Mouse (Mus musculus): Measurements from ENCODE around the gene Cacna1i. TPM values are rescaled to one million over a fixed set of nuclear protein-coding genes. Genes with fewer than 3 reads are reported as not detected.

Cacna1i gene
- 0.02 TPM in 1 of 2 replicates, not detected in the other for total RNA-seq (2015)
- not detected in 2 replicates for total RNA-seq (2017)

- no peak for ATAC-seq (ENCODE audit: poor library complexity, severe bottlenecking)
Measured at GRCm38 (mm10) chr15:80286851-80287415, at the start of gene Cacna1i. TSS of gene Cacna1i (plus strand) at chr15:80287238.

DNA sequence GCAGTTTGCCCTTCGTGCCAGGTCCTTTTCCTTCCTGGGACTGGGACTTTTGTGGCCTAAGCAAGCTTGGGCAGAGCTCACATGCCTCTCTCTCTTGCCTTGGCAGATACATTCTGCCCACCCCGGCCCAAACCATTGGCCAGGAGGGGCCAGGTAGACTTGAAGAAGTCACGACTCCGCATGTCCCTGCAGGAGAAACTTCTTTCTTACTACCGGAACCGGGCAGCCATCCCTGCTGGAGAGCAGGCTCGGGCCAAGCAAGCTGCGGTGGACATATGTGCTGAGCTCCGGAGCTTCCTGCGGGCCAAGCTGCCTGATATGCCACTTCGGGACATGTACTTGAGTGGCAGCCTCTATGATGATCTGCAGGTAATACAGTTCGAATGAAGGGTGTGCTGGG, 38.9 kb upstream of the Cacna1i start:
- no peak for ATAC-seq (ENCODE audit: poor library complexity, severe bottlenecking)

GRCm38 (mm10) chr15:80248596-80248995, 38.4 kb upstream of the Cacna1i start:
- no peak for ATAC-seq (ENCODE audit: poor library complexity, severe bottlenecking)

- ATAC-seq (ENCODE audit: poor library complexity, severe bottlenecking): no peak
Measured at GRCm38 (mm10) chr15:80249672-80250071, 37.4 kb upstream of the Cacna1i start.

- no peak for ATAC-seq (ENCODE audit: poor library complexity, severe bottlenecking)
Measured at GRCm38 (mm10) chr15:80250586-80250985, 36.5 kb upstream of the Cacna1i start.

- ATAC-seq (ENCODE audit: poor library complexity, severe bottlenecking): no peak
Measured at GRCm38 (mm10) chr15:80253530-80253929, 33.5 kb upstream of the Cacna1i start.

DNA sequence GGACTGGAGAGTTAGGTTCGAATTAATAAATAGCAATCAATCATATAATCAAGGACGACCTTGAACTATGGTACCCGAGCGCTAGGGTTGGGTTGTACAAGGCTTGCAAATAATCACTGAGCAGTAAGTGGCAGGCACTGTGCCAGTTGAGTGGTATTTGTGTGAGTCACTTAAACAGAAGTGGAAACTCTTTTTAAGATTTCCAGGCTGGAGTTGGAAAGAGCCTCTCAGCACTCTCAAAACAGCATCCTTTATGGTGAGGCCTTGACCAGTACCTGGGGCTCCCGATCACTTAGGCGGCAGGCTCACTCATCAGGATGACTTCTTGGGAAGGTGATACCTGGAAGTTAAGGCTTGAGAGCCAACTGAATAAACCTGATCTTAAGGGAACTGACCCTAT, 32.8 kb upstream of the Cacna1i start:
- ATAC-seq (ENCODE audit: poor library complexity, severe bottlenecking): no peak

DNA sequence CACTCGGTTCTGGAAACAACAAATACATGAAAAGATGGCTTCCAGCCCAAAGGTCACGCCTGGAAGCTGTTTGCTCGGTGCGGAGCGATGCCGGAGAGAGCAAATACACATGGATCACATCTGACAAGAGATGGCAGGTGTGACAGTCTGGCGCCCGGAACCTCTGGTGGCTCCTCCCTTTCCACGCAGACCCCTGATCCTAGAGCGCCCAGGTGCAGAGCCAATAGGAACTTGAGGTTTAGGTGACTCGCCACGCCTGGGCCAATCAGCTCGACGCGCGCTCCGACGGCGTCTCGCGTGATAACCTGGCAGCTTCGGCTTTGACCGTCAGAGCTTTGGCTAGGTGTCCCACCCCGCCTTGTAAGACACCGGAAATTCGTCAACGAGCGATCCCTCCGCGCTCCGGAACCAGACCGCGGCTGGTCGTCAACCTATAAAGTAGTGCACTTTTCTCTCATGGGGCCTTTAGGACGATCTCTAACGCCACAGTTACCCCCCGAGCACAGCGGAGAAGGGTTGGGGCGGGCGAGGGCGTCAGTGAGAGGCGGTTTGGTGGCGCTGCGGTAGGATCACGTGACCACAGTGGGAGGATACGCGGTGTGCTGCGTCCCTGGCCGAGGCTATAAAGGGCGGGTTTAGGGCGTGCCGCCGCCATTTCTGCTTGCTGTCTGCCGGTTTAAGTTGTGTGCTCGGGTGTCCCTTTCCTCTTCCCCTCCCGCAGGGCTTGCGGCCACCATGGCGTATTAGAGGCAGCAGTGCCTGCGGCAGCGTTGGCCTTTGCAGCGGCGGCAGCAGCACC, 32.0 kb upstream of the Cacna1i start, which contains the start of gene Atf4:
TSS of gene Atf4 (plus strand) at position 338 of the 799 bp plus-strand sequence.
- ATAC-seq (ENCODE audit: poor library complexity, severe bottlenecking): peak; percentile 80

GRCm38 (mm10) chr15:80255646-80256121, 31.4 kb upstream of the Cacna1i start:
- ATAC-seq (ENCODE audit: poor library complexity, severe bottlenecking): peak; percentile 60

DNA sequence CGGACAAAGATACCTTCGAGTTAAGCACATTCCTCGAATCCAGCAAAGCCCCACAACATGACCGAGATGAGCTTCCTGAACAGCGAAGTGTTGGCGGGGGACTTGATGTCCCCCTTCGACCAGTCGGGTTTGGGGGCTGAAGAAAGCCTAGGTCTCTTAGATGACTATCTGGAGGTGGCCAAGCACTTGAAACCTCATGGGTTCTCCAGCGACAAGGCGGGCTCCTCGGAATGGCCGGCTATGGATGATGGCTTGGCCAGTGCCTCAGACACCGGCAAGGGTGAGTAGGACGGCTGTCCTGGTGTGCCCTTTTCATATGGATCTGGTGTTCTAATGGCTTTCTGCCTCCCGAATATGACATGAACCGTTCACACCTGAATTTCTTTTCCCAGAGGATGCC, 30.8 kb upstream of the Cacna1i start:
- ATAC-seq (ENCODE audit: poor library complexity, severe bottlenecking): no peak

DNA sequence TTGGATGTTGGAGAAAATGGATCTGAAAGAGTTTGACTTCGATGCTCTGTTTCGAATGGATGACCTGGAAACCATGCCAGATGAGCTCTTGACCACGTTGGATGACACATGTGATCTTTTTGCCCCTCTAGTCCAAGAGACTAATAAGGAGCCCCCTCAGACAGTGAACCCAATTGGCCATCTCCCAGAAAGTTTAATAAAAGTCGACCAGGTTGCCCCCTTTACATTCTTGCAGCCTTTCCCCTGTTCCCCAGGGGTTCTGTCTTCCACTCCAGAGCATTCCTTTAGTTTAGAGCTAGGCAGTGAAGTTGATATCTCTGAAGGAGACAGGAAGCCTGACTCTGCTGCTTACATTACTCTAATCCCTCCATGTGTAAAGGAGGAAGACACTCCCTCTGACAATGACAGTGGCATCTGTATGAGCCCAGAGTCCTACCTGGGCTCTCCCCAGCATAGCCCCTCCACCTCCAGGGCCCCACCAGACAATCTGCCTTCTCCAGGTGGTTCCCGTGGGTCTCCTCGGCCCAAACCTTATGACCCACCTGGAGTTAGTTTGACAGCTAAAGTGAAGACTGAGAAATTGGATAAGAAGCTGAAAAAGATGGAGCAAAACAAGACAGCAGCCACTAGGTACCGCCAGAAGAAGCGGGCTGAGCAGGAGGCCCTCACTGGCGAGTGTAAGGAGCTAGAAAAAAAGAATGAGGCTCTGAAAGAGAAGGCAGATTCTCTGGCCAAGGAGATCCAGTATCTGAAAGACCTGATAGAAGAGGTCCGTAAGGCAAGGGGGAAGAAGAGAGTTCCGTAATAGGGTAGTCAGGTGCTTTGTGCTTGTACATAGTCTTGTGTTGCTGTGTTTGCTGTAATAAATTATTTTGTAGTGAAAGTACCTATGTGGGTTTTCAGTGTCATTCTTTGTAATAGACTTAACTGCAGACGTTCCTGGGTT, 30.1 kb upstream of the Cacna1i start:
- ATAC-seq (ENCODE audit: poor library complexity, severe bottlenecking): no peak

DNA sequence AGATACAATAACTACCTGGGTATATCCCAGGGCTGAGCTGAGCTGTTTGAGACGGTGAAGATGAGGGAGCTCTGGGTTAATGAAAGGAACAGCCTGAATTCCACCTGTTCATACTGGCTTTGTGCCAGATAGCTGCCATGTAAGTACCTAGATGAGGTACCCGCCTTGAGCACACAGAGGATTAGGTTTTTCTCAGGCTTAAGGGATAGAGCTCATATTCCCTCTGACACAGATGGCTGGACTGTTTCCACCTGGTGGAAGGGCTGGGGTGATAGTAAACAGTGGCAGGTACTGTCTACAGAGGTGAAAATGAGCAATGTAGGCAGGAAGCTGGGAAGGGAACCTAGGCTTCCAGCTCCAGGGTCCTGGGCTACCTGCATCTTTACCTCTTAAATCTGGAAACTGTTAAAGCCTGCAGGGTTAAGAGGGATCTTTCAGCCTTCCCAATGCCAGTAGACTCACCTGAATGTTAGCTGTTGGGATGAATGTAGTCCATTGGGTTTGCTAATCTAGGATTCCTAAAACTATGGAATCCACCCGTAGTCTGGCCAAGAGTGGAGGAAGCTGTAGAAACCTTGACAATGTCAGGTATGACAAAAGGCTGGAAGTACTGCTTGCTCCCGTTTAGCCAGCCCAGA, 29.3 kb upstream of the Cacna1i start:
- ATAC-seq (ENCODE audit: poor library complexity, severe bottlenecking): no peak

DNA sequence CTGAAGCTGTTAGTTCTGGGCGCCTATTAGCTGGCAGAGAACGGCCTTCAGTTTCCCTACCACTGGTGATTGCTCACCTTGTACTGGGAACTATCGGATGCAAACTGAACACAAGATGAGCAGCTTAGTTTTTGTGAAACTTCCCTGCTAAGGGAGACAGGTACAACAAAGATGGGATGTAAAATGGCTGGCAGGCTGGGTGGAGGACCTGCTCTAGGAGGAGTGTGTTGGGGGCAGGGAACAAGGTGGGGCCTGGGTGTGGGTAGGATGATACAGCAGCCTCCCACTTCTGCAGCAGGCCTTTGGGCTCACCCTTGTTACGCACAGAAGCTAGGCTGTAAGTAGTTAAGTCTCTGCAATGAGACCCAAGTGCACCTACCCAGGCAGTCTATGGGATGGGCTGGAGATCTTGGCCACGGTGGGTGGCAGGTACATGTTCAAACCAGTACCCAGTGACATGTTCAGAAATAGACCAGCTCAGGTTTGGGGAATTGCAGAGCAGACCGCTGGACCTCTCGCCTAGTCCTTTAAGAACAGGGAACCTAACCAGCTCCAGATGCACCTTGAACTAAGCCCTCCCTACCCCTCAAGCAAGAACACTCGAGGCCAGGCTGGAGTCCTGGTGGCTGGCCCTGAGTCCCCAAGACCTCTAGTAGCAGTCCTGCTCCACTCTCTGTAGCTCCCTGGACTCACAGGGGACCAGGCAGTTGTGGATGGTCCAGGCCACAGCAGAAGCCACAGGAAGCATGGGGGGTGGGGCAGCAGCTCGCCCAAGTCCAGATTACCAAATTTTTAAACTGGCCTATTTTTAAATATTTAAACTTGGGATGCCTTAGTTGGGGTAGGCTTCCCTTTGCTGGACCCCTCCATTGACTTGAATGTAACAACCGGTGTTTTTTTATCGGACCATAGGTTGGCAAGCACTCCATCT, 28.5 kb upstream of the Cacna1i start:
- no peak for ATAC-seq (ENCODE audit: poor library complexity, severe bottlenecking)

GRCm38 (mm10) chr15:80259406-80260045, 27.5 kb upstream of the Cacna1i start:
- no peak for ATAC-seq (ENCODE audit: poor library complexity, severe bottlenecking)

- peak; percentile 33 for ATAC-seq (ENCODE audit: poor library complexity, severe bottlenecking)
Measured at GRCm38 (mm10) chr15:80260677-80261076, 26.4 kb upstream of the Cacna1i start.

- no peak for ATAC-seq (ENCODE audit: poor library complexity, severe bottlenecking)
Measured at GRCm38 (mm10) chr15:80261100-80261499, 25.9 kb upstream of the Cacna1i start.

GRCm38 (mm10) chr15:80263610-80264575, 23.1 kb upstream of the Cacna1i start, which contains the start of gene Rps19bp1:
TSS of gene Rps19bp1 (minus strand) at chr15:80264315.
- peak; percentile 95 for ATAC-seq (ENCODE audit: poor library complexity, severe bottlenecking)

DNA sequence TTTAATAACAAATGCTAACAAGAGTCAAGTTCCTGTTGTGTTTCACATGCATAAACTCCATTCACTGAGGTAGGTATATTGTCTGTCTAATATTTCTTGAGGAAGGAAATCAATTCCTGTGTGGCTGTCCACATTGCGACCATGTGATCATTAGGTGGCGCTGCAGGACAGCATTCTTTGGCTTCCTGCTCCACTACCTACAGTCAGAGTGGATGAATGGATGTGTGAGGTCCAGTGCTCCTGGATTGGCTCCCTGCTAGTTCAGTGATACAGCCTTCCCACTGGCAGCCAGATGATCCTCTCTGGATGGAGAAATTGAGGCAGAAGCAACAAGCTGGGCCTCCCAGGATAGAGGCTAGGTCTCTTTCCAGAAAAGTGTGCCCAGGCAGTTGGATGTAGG, 20.8 kb upstream of the Cacna1i start:
- ATAC-seq (ENCODE audit: poor library complexity, severe bottlenecking): peak; percentile 62

Data from megakaryocyte, adult 5-6 weeks (primary cell).